Mouse (Mus musculus) kidney, adult 2 months (tissue): ENCODE results near the gene Nmt1.

Experiments used
- CTCF ChIP-seq: fragments of 200-500 bp; conservative IDR thresholded peaks from 2 replicates; pipeline ENCODE4 v1.5.1; 2011; ENCODE audit warnings: low read depth, mild to moderate bottlenecking, control low read depth, low read length, moderate library complexity, mixed read lengths; ENCODE audit not compliant: insufficient read depth, insufficient read length
- POLR2A ChIP-seq: fragments of 200-500 bp; IDR thresholded peaks from one replicate; pipeline ENCODE4 v1.6.1; 2011; ENCODE audit warnings: low read depth, low read length, control low read depth

- TF ChIP-seq POLR2A (no peak), CTCF (no peak)
Observed at GRCm38 (mm10) chr11:103068884-103069283, 40.9 kb downstream of the Nmt1 start.
